Mouse (Mus musculus): ENCODE data around the gene Ubac2.
A peak's percentile ranks its signal among the peaks of the same experiment; 100 is the strongest.
"Not testable (repeated sequence)": the region's sequence is repeated elsewhere in the genome, so short reads cannot be mapped to it uniquely, and the experiment has no call there.

The Ubac2 gene

GRCm38 (mm10) chr14:122060642-122061041 lies 182.2 kb downstream of the Ubac2 start:
- DNase-seq, result peak; percentile 77 to 81

- DNase-seq, result no peak
These were observed 183.0 kb downstream of the Ubac2 start for GRCm38 (mm10) chr14:122061376-122061775.

DNA sequence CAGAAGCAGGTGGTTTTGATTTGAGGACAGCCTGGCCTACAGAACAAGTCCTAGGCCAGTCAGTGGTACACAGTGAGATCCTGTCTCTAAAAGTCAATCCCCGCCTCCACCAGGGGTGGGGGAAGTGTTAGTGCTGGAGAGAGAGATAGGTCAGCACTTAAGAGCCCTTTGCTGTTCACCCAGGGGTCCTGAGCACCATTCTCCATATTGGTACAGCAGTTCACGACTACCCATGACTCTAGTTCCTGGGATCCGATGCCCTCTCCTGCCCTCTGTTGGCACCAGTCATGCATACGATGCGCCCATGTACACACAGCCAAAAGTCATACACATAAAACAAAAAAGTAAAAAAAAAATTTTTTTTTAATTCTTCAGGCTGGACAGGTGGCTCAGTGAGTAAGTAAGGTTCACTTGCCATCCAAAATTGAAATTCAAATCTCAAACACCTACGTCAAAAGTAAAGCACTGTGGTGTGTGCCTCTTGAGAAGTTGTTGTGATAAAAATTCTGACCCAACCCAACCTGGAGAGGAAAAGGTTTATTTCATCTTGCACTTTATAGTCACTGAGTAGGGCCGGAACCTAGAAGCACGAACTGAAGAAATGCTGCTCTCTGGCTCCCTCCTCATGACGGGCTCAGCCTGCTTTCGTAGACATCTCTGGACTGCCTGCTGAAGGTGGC lies 184.1 kb downstream of the Ubac2 start:
- DNase-seq, result no peak

DNA sequence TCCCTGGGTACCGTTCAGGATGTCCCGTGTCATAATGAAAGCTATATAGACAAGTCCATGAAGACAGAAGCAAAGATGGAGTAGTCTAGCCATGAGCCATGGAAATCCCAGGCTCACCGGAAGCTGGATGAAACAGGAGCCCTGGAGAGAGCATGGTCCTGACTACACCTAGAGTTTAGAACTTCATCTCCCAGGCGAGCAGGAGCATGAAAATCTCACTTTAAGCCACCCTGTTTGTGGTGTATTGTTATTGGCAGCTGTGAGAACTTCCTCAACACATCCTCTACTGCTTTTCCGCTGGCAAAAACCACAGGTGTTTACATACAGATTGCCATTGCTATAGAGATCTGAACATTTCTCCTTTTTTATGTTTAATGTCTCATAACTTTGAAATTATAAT lies 185.2 kb downstream of the Ubac2 start:
- no peak for DNase-seq

GRCm38 (mm10) chr14:122064519-122064918 lies 186.1 kb downstream of the Ubac2 start:
- DNase-seq, result peak; percentile 61 to 64

- DNase-seq, result peak in 1 of 2 experiments; percentile 13
These were observed 187.8 kb downstream of the Ubac2 start for GRCm38 (mm10) chr14:122066243-122066642.

- DNase-seq, result not testable (repeated sequence)
These were observed 189.6 kb downstream of the Ubac2 start for GRCm38 (mm10) chr14:122068036-122068435.

GRCm38 (mm10) chr14:122068801-122069695 lies 190.6 kb downstream of the Ubac2 start:
- DNase-seq, result no peak

DNA sequence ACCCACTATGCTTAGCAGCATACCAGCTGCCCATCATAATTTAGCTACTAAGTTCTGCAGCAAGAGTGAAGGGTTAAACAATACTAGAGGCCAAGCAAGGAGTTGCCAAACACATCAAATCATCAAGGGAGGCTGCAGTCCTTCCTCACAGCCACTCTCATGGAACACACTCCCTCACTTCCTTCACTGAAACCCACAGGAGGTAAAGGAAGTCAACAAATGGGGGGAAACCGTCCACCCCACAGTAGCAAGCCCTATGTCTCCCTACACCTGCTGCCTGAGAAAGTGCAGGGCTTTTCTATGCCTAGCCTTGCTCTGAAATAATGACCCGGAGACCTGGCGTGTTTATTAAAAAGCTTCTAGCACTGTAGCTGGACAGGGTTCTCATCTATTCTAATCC lies 191.5 kb downstream of the Ubac2 start:
- DNase-seq, result no peak

All from lung, adult 18-20 months (tissue).